Mouse (Mus musculus) kidney, embryonic 14.5 days (tissue): Measurements from ENCODE around the gene Sufu. TPM values are rescaled to one million over a fixed set of nuclear protein-coding genes. Genes with fewer than 3 reads are reported as not detected.

Source experiments
- ATAC-seq: fragments of 200-750 bp; cut with Nextera tagmentation; 2 replicates; pipeline ENCODE4 v1.8.0; 2017; ENCODE audit warnings: moderate number of reproducible peaks, mild to moderate bottlenecking, moderate TSS enrichment, moderate library complexity; ENCODE audit not compliant: low FRiP score, low TSS enrichment
- H3K27ac ChIP-seq: fragments of 300-500 bp; sonication (generic); 2 replicates; pipeline ENCODE4 v1.5.1; 2014; ENCODE audit warnings: low read depth, mild to moderate bottlenecking, low read length, moderate library complexity, mixed read lengths
- H3K27me3 ChIP-seq: fragments of 300-500 bp; sonication (generic); 2 replicates; pipeline ENCODE4 v1.6.1; 2014; ENCODE audit warnings: mild to moderate bottlenecking, low read length; ENCODE audit not compliant: control insufficient read depth, insufficient read depth
- H3K36me3 ChIP-seq: fragments of 300-500 bp; sonication (generic); 2 replicates; pipeline ENCODE4 v1.6.1; 2014; ENCODE audit warnings: low read length, mixed read lengths; ENCODE audit not compliant: control insufficient read depth, insufficient read depth
- H3K4me1 ChIP-seq: fragments of 300-500 bp; sonication (generic); 2 replicates; pipeline ENCODE4 v1.6.1; 2014; ENCODE audit warnings: low read length, mixed read lengths; ENCODE audit not compliant: control insufficient read depth, insufficient read depth
- H3K4me2 ChIP-seq: fragments of 300-500 bp; sonication (generic); replicated peaks from 2 replicates; pipeline ENCODE4 v1.6.1; 2014; ENCODE audit warnings: low read depth, mild to moderate bottlenecking, low read length
- H3K4me3 ChIP-seq: fragments of 300-500 bp; sonication (generic); 2 replicates; pipeline ENCODE4 v1.5.1; 2014; ENCODE audit warnings: mild to moderate bottlenecking, low read length
- H3K9ac ChIP-seq: fragments of 300-500 bp; sonication (generic); 2 replicates; pipeline ENCODE4 v1.6.1; 2014; ENCODE audit warnings: low read depth, mild to moderate bottlenecking, low read length, moderate library complexity
- H3K9me3 ChIP-seq: fragments of 300-500 bp; sonication (generic); 2 replicates; pipeline ENCODE4 v1.6.1; 2016; ENCODE audit warnings: low read length; ENCODE audit not compliant: control insufficient read depth
- WGBS: fragments of 180-500 bp; shearing (Covaris S2); extraction: QIAGEN DNeasy Blood & Tissue Kit; methylation state at CpG from one replicate; pipeline ENCODE4 v1.1.7; 2014; 5-methylcytosine and 5-hydroxymethylcytosine counted together
- polyA plus RNA-seq: library from polyadenylated mRNA; unstranded; fragments of >200 nt; fragmentation: Nextera tagmentation; extraction: Ambion mirVana; gene quantifications from 2 replicates; pipeline ENCODE4 v1.2.1, GENCODE M21; 2014

Gene Sufu
- polyA plus RNA-seq, 1 experiment from 2014 or later: 48.8 TPM

DNA sequence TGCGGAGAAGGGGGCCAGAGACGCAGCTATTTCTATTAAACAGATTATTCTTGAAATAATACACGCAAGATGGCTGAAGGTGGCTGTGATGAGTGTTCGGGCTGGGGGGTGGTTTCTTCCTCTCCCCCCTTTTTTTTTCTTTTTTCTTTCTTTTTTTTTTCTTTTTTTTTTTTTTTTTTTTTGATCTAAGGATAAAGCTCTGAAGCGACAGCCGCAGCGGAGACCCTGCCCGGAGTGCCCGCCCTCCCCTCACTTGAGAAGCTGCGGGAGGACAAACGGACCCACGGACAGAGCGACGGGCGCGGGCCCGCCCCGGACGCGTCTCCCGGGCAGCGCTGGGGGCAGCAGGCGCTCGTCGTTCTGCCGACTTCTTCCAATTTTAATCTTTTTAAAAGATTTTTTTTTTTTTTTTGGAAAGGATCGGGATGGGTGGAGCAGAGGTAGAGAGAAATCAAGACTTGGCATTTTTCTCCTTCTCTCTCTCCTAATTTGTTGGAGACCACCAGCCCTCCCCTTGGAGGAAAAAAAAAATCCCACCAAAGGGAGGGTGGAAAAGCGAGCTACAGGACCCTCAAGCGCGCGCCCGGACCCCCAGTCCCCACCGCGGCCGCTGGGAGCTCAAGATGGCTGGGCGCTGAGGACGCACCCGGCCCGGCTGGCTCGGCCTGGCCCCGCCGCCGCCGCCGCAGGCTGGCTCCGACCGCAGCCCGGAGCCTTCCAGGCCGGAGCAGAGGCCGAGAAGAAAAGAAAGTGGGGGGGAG is 104.1 kb downstream of the Sufu start:
- peak overlapping the region; percentile 99 for H3K9ac ChIP-seq
- H3K4me3 ChIP-seq: peak overlapping the region; percentile 98
- ATAC-seq: peak; percentile 20
- H3K4me1 ChIP-seq: peaks cover 12% of the 10 kb centered on the region
- H3K4me2 ChIP-seq: peak overlapping the region; percentile 90
- peak overlapping the region; percentile 100 for H3K27ac ChIP-seq
- H3K27me3 ChIP-seq: no peaks in the 10 kb centered on the region
- no peaks in the 10 kb centered on the region for H3K9me3 ChIP-seq
- peaks cover 10% of the 10 kb centered on the region; the same call in 1 of the 2 replicates for H3K36me3 ChIP-seq
- whole genome bisulfite sequencing: under 1% methylated on average over 37 of the region's 50 CpGs

DNA sequence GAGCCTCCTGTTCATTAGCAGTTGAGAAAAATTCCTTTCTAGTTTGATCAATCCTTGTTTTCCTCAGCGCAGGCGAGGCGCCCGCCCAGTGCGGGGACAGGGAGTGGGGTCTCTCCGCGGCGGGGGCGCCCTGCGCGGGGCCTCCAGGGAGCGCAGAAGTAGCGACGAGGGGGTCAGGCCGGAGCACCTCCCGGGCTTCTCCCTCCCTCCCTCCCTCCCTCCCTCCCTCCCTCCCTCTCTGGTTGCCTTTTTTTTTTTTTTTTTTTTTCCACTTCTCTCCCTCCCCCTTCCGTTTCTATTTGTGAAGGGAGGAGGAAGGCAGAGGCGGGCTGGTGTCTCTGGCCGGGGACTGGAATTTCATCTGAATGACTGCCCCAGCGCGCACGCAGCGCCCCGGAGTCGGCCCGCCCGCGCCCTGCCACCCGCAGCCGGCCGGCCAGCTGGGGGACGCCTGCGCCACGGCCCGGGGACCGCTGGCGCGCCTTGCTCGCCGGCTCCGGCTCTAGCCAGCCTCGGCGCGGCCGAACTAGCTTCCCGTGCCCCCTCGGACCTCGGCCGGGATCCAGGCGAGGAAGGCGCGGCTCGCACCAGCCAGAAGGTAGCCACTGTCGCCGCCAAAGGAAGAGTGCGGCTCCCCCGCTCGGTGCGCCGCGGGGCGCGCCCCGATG is 104.8 kb downstream of the Sufu start, which contains the start of gene Trim8:
Trim8 (plus strand) TSS at position 302 of the 668 bp plus-strand sequence.
- WGBS: under 1% methylated on average over 60 of the region's 64 CpGs
- ATAC-seq: peak; percentile 48

DNA sequence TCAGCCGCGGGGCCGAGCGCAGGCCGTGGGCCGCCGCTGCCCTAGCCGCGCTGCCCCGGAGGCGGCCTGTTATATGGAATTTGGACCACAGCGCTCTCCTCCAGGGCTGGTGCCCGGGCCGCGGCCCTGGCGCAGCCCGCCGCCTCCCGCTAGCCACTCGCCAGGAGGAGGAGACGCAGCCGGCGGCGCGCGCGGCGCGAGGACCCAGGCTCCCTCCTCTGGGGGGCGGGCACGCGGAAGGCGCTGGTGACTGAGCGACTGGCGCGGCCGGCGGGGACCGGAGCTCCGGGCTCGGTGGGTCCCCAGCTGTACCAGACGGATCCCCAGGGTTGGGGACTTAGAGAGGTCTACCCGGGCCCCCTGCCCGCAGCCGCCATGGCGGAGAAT is 105.4 kb downstream of the Sufu start:
- peak overlapping the region; percentile 98 for H3K4me3 ChIP-seq
- peak overlapping the region; percentile 100 for H3K27ac ChIP-seq
- no peaks in the 10 kb centered on the region for H3K27me3 ChIP-seq
- no peak for ATAC-seq
- no peaks in the 10 kb centered on the region for H3K9me3 ChIP-seq
- H3K9ac ChIP-seq: peak overlapping the region; percentile 99
- peaks cover 25% of the 10 kb centered on the region for H3K4me1 ChIP-seq
- under 1% methylated on average over 37 of the region's 46 CpGs for WGBS
- H3K4me2 ChIP-seq: peak overlapping the region; percentile 90
- H3K36me3 ChIP-seq: peaks cover 19% of the 10 kb centered on the region; the same call in 1 of the 2 replicates

More for the DNA sequence above, 104.8 kb downstream of the Sufu start, which contains the start of gene Trim8:
- no peaks in the 10 kb centered on the region for H3K27me3 ChIP-seq
- H3K4me3 ChIP-seq: peak within 1 kb of the TSS; percentile 98
- H3K4me1 ChIP-seq: peaks cover 20% of the 10 kb centered on the region
- no peaks in the 10 kb centered on the region for H3K9me3 ChIP-seq
- H3K4me2 ChIP-seq: peak within 1 kb of the TSS; percentile 90
- peak within 1 kb of the TSS; percentile 99 for H3K9ac ChIP-seq
- H3K36me3 ChIP-seq: peaks cover 16% of the 10 kb centered on the region; the same call in 1 of the 2 replicates
- H3K27ac ChIP-seq: peak within 1 kb of the TSS; percentile 100

GRCm38 (mm10) chr19:46502471-46503166 is 105.9 kb downstream of the Sufu start:
- H3K9me3 ChIP-seq: no peaks in the 10 kb centered on the region
- H3K9ac ChIP-seq: peak overlapping the region; percentile 99
- H3K4me3 ChIP-seq: peak overlapping the region; percentile 98
- no peaks in the 10 kb centered on the region for H3K27me3 ChIP-seq
- peak overlapping the region; percentile 90 for H3K4me2 ChIP-seq
- peaks cover 30% of the 10 kb centered on the region for H3K4me1 ChIP-seq
- no peak for ATAC-seq
- WGBS: under 1% methylated on average over 53 of the region's 53 CpGs
- peak overlapping the region; percentile 100 for H3K27ac ChIP-seq
- peaks cover 23% of the 10 kb centered on the region; the same call in 1 of the 2 replicates for H3K36me3 ChIP-seq

DNA sequence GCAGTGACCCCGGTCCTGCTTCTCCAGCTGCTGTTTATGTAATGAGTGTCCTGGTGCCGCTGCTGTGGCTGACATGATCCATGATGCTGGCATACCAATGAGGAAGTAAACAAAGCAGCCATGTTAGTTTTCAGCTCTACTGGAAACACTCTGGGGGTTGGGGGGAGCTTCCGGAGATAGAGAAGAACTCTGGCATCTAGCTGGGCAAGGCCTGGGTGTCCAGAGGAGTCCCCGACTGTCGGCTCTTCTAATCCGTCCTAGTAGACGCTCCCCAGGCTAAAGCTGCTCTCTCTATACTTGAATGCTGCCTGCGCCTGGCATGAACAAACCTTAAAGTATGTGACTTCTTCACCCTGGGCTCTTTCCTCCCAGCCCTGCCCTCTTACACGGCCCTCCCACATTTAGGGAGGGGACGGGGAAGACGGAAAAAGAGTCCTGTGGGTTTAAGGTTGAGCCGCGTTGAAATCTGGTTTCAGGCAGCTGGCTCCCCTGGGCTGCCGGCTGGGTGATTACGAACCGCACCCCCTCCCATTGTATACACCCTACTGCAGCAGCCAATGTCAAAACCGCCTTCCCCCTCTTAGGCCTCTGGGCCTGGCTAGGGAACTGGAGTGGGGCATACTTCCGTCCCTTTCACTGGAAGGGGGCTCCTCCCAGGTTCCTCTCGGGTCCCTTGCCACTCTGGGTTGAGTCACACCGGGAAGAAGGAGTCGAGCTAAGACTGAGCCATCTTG is 106.8 kb downstream of the Sufu start:
- ATAC-seq: peak; percentile 8
- Histone ChIP-seq H3K4me1 (peaks cover 39% of the 10 kb centered on the region), H3K4me3 (peak overlapping the region; percentile 98), H3K9me3 (no peaks in the 10 kb centered on the region), H3K27ac (peak overlapping the region; percentile 100), H3K36me3 (peaks cover 29% of the 10 kb centered on the region), H3K9ac (peak overlapping the region; percentile 99), H3K4me2 (peak overlapping the region; percentile 90), H3K27me3 (no peaks in the 10 kb centered on the region)
- WGBS: under 1% methylated on average over 21 of the region's 21 CpGs

GRCm38 (mm10) chr19:46504085-46504552 is 107.4 kb downstream of the Sufu start:
- Histone ChIP-seq H3K27me3 (no peaks in the 10 kb centered on the region), H3K27ac (peak overlapping the region; percentile 100), H3K9ac (peak overlapping the region; percentile 99), H3K9me3 (no peaks in the 10 kb centered on the region), H3K4me1 (peaks cover 45% of the 10 kb centered on the region), H3K4me3 (peak overlapping the region; percentile 98), H3K4me2 (peak overlapping the region; percentile 90), H3K36me3 (peaks cover 29% of the 10 kb centered on the region)
- ATAC-seq: no peak
- WGBS: 4% methylated on average over 4 of the region's 4 CpGs

- Histone ChIP-seq H3K4me1 (peaks cover 53% of the 10 kb centered on the region), H3K9ac (peak overlapping the region; percentile 99; the same call in 1 of the 2 replicates)
- no peak for ATAC-seq
Observed at GRCm38 (mm10) chr19:46504822-46505417, 108.2 kb downstream of the Sufu start.

More at GRCm38 (mm10) chr19:46504822-46505417, 108.2 kb downstream of the Sufu start:
- Histone ChIP-seq H3K4me2 (peak overlapping the region; percentile 90), H3K27ac (peak overlapping the region; percentile 100; the same call in 1 of the 2 replicates), H3K9me3 (no peaks in the 10 kb centered on the region), H3K4me3 (peak overlapping the region; percentile 98), H3K36me3 (peaks cover 32% of the 10 kb centered on the region), H3K27me3 (no peaks in the 10 kb centered on the region)
- WGBS: 61% methylated on average over 9 of the region's 9 CpGs
